Mouse (Mus musculus) neural tube, embryonic 14.5 days (tissue): Measurements from ENCODE around the gene Ciao2b. TPM values are rescaled to one million over a fixed set of nuclear protein-coding genes. Genes with fewer than 3 reads are reported as not detected.
"Not testable (repeated sequence)": the region's sequence is repeated elsewhere in the genome, so short reads cannot be mapped to it uniquely, and the experiment has no call there.

Experiments used
- ATAC-seq: fragments of 200-750 bp; cut with Nextera tagmentation; 2 replicates; pipeline ENCODE4 v1.8.0; 2017; ENCODE audit warnings: low read depth, mild to moderate bottlenecking, moderate TSS enrichment, moderate library complexity
- H3K27ac ChIP-seq: fragments of 300-500 bp; sonication (generic); 2 replicates; pipeline ENCODE4 v1.5.1; 2014; ENCODE audit warnings: low read depth, mild to moderate bottlenecking, control low read depth, low read length, moderate library complexity, mixed read lengths
- H3K27me3 ChIP-seq: fragments of 300-500 bp; sonication (generic); 2 replicates; pipeline ENCODE4 v1.6.1; 2014; ENCODE audit warnings: low read length; ENCODE audit not compliant: control insufficient read depth, insufficient read depth
- H3K36me3 ChIP-seq: fragments of 300-500 bp; sonication (generic); 2 replicates; pipeline ENCODE4 v1.6.1; 2014; ENCODE audit warnings: low read length, mixed read lengths; ENCODE audit not compliant: control insufficient read depth, insufficient read depth
- H3K4me1 ChIP-seq: fragments of 300-500 bp; sonication (generic); 2 replicates; pipeline ENCODE4 v1.6.1; 2014; ENCODE audit warnings: low read length; ENCODE audit not compliant: control insufficient read depth, insufficient read depth
- H3K4me2 ChIP-seq: fragments of 300-500 bp; sonication (generic); 2 replicates; pipeline ENCODE4 v1.6.1; 2014; ENCODE audit warnings: mild to moderate bottlenecking, low read depth, low read length, control low read depth
- H3K4me3 ChIP-seq: fragments of 300-500 bp; sonication (generic); 2 replicates; pipeline ENCODE4 v1.5.1; 2014; ENCODE audit warnings: low read depth, low read length, control low read depth, mixed read lengths
- H3K9ac ChIP-seq: fragments of 300-500 bp; sonication (generic); replicated peaks from 2 replicates; pipeline ENCODE4 v1.6.1; 2014; ENCODE audit warnings: low read depth, mild to moderate bottlenecking, control low read depth, low read length, mixed read lengths
- H3K9me3 ChIP-seq: fragments of 300-500 bp; sonication (generic); 2 replicates; pipeline ENCODE4 v1.6.1; 2016; ENCODE audit warnings: low read length; ENCODE audit not compliant: control insufficient read depth
- WGBS: fragments of 180-500 bp; shearing (Covaris S2); extraction: QIAGEN DNeasy Blood & Tissue Kit; methylation state at CpG from one replicate; pipeline ENCODE4 v1.1.7; 2014; 5-methylcytosine and 5-hydroxymethylcytosine counted together
- polyA plus RNA-seq: library from polyadenylated mRNA; unstranded; fragments of >200 nt; fragmentation: Nextera tagmentation; extraction: Ambion mirVana; gene quantifications from 2 replicates; pipeline ENCODE4 v1.2.1, GENCODE M21; 2014

The Ciao2b gene
- polyA plus RNA-seq, result 108 and 120 TPM in 2 replicates

DNA sequence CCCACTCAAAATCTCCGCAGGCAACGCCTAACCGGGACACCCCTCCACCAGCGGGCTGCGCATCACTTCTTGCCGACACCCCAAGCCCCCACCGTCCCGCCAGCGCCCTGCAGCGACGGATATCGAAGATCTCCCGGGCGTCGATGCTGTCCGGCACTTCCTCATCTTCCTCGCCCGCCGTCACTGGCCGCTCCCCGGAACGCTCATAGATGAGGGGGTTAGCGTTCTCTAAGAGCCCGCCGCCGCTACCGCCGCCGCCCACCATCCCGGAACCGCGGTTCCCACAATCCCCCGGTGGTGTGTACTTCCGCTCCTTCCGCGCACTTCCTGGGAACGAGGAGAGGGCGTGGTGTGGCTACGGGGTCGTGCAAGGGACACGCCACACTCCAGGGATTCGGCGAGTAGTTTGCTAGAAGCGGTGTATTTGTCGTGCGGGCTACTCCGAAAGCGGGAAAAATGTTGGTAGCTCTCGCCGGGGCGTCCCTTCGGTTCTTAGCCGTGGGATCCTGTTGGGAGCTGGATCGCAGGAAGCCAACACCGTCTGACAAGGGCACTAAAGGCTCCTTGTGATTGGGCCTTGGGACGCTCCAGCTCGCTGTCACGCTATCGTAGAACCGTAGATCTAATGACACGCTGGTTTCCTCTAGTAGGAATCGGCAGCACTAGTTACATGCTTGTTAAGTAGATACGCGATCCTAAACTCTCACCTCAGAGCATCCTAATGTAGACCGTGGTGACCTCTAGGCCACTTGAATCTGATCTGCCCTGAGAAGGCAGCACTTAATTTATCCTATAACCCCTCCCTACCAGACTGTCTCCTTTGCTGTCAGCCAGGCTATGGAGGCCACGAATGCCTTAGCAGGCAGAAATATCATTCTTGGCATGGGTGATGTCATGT lies at the start of gene Ciao2b:
Gene Ciao2b (minus strand): TSS at position 540 of the 898 bp plus-strand sequence.
- no peaks in the 10 kb centered on the region for H3K27me3 ChIP-seq
- H3K27ac ChIP-seq, result peak within 1 kb of the TSS; percentile 83
- H3K4me3 ChIP-seq, result peak within 1 kb of the TSS; percentile 76
- no peaks in the 10 kb centered on the region for H3K9me3 ChIP-seq
- H3K4me1 ChIP-seq, result peaks cover 16% of the 10 kb centered on the region
- H3K36me3 ChIP-seq, result peaks cover 10% of the 10 kb centered on the region; the same call in 1 of the 2 replicates
- peak within 1 kb of the TSS; percentile 72 for H3K9ac ChIP-seq
- H3K4me2 ChIP-seq, result peak within 1 kb of the TSS; percentile 86
- ATAC-seq, result peak; percentile 97
- WGBS, result under 1% methylated on average over 66 of the region's 66 CpGs

DNA sequence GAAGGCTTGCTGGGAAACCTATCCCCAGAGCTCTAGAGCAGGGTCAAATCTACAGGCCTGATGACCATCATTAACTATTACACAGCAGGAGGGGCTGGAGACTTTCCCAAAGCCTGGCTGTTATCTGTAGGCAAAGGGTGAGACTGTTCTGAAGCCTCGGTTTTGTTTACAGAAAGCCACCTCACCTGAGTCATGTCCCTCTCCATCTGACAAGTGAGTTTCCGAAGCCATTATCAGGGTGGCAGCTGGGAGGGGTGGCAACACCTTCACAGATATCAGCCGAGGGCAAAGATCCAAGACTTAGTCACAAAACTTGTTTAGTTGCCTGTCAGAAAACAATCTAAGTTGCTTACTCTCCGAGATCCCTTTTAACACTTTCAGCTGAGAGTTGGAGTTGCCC lies 46.7 kb upstream of the Ciao2b start:
- ATAC-seq, result no peak
- Histone ChIP-seq H3K27me3 (no peaks in the 10 kb centered on the region), H3K4me1 (no peaks in the 10 kb centered on the region), H3K27ac (no peak overlapping the region), H3K4me3 (no peak overlapping the region), H3K9ac (no peak overlapping the region), H3K36me3 (no peaks in the 10 kb centered on the region), H3K4me2 (no peak overlapping the region), H3K9me3 (no peaks in the 10 kb centered on the region)
- WGBS, result 83% methylated on average over 4 of the region's 4 CpGs

- H3K4me2 ChIP-seq, result no peak overlapping the region
- H3K9ac ChIP-seq, result no peak overlapping the region
- H3K27me3 ChIP-seq, result no peaks in the 10 kb centered on the region
- no peaks in the 10 kb centered on the region for H3K4me1 ChIP-seq
- no peak for ATAC-seq
- 74% methylated on average over 4 of the region's 4 CpGs for WGBS
- H3K9me3 ChIP-seq, result no peaks in the 10 kb centered on the region
- H3K4me3 ChIP-seq, result no peak overlapping the region
- no peaks in the 10 kb centered on the region for H3K36me3 ChIP-seq
- H3K27ac ChIP-seq, result no peak overlapping the region
These were observed 13.8 kb upstream of the Ciao2b start for GRCm38 (mm10) chr8:104655614-104656013.

GRCm38 (mm10) chr8:104654984-104655383 lies 13.2 kb upstream of the Ciao2b start:
- 1% methylated on average over 3 of the region's 3 CpGs for WGBS

GRCm38 (mm10) chr8:104644187-104644586 lies 2.4 kb upstream of the Ciao2b start:
- peaks cover 16% of the 10 kb centered on the region for H3K4me1 ChIP-seq

More at GRCm38 (mm10) chr8:104654984-104655383, 13.2 kb upstream of the Ciao2b start:
- Histone ChIP-seq H3K27ac (no peak overlapping the region), H3K27me3 (no peaks in the 10 kb centered on the region), H3K9me3 (no peaks in the 10 kb centered on the region), H3K4me3 (no peak overlapping the region), H3K9ac (no peak overlapping the region), H3K36me3 (no peaks in the 10 kb centered on the region), H3K4me1 (no peaks in the 10 kb centered on the region), H3K4me2 (no peak overlapping the region)
- peak; percentile 92 for ATAC-seq

GRCm38 (mm10) chr8:104642324-104642654 lies 524 bp upstream of the Ciao2b start:
- H3K4me3 ChIP-seq, result peak overlapping the region; percentile 76
- H3K4me2 ChIP-seq, result peak overlapping the region; percentile 86
- H3K4me1 ChIP-seq, result peaks cover 16% of the 10 kb centered on the region
- 68% methylated on average over 6 of the region's 6 CpGs for WGBS
- peak; percentile 35; the same call in 1 of the 2 replicates for ATAC-seq
- H3K9ac ChIP-seq, result peak overlapping the region; percentile 72
- no peaks in the 10 kb centered on the region for H3K27me3 ChIP-seq
- H3K27ac ChIP-seq, result peak overlapping the region; percentile 83
- H3K9me3 ChIP-seq, result no peaks in the 10 kb centered on the region
- 0 out of 2 replicates have a peak, but pooled peaks cover 6% of the 10 kb centered on the region for H3K36me3 ChIP-seq

More at GRCm38 (mm10) chr8:104644187-104644586, 2.4 kb upstream of the Ciao2b start:
- H3K9ac ChIP-seq, H3K4me2 ChIP-seq, ATAC-seq, H3K27me3 ChIP-seq, H3K9me3 ChIP-seq, H3K36me3 ChIP-seq, H3K27ac ChIP-seq, H3K4me3 ChIP-seq: not testable (repeated sequence)
- 79% methylated on average over 3 of the region's 3 CpGs for WGBS

DNA sequence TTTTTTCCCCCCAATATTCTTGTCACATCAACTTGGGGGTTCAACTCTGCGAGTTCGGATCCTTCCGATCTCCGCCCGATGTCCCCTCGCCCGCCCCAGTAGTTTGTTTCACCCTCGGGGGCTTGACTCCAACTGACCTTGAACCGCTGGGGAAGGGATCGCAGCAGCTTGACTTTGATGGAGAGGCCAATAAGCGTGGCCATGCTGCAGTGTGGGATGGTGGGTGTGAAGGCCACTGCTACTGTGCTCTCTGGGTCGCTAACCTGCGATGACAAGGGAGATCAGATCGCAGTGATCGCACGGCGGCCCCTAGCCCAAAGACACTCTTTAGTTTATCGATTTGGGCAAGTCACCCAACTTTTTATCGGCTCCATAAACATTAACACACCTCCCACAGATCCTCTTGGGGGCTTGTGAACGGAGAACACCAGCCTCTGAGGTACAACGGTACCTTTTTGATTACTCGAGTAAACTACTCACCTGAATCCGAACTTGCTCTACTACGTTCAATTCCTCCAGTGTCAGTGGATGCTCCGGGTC lies 864 bp downstream of the Ciao2b start:
- Histone ChIP-seq H3K4me1 (peaks cover 16% of the 10 kb centered on the region), H3K9ac (peak overlapping the region; percentile 72), H3K27me3 (no peaks in the 10 kb centered on the region), H3K27ac (no peak overlapping the region), H3K36me3 (peaks cover 10% of the 10 kb centered on the region; the same call in 1 of the 2 replicates), H3K9me3 (no peaks in the 10 kb centered on the region), H3K4me3 (peak overlapping the region; percentile 76), H3K4me2 (peak overlapping the region; percentile 86)
- peak; percentile 21 for ATAC-seq
- 12% methylated on average over 25 of the region's 25 CpGs for WGBS

DNA sequence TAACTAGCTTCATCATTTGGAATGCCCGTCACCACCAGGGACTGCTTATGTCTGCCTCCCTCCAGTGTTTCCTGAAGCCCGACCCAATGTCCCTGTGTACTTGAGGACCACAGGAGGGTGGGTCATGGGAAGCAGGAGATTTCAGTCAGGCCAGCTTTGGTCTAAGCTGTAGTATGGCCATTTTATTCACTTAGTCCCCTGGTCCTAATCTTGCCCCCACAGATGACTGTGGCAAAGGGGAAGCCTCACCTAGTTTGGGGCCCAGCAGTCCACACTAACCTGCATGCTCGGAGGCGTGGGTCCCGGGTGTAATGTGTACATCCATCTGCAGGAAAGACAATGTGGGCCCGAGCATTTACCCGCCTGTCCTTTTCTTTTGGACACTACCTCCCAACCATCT lies 1.5 kb downstream of the Ciao2b start:
- H3K4me2 ChIP-seq, result peak overlapping the region; percentile 86
- WGBS, result 92% methylated on average over 7 of the region's 7 CpGs
- H3K9me3 ChIP-seq, result no peaks in the 10 kb centered on the region
- ATAC-seq, result no peak
- 0 out of 2 replicates have a peak overlapping the region, but pooled peaks have one; percentile 8 for H3K9ac ChIP-seq
- H3K4me1 ChIP-seq, result peaks cover 16% of the 10 kb centered on the region
- no peaks in the 10 kb centered on the region for H3K27me3 ChIP-seq
- H3K4me3 ChIP-seq, result peak overlapping the region; percentile 76; the same call in 1 of the 2 replicates
- peaks cover 11% of the 10 kb centered on the region; the same call in 1 of the 2 replicates for H3K36me3 ChIP-seq
- no peak overlapping the region for H3K27ac ChIP-seq

DNA sequence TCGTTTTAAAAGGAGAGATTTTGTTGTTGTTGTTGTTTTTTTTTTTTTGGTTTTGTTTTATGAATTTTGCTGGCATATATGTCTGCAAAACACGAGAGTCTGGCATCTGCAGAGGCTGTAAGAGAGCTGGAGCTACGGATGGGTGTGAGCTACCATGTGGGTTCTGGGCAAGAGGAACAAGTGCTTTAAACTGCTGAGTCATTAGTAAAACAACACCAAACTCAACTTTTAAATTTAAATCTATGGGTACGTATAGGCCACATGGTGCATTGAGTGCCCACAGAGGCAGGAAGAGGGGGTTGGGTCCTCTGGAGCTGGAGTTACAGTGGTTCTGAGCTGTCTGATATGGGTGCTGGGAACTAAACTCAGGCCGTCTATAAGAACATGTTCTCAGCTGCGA lies 3.8 kb downstream of the Ciao2b start:
- Histone ChIP-seq H3K27ac (no peak overlapping the region), H3K9me3 (no peaks in the 10 kb centered on the region), H3K4me2 (no peak overlapping the region), H3K36me3 (peaks cover 16% of the 10 kb centered on the region; the same call in 1 of the 2 replicates), H3K9ac (no peak overlapping the region), H3K4me3 (no peak overlapping the region), H3K27me3 (no peaks in the 10 kb centered on the region), H3K4me1 (peaks cover 16% of the 10 kb centered on the region)
- WGBS, result 92% methylated on average over 6 of the region's 6 CpGs
- no peak for ATAC-seq
